Mouse (Mus musculus): ENCODE data around the gene Grm4.
A peak's percentile ranks its signal among the peaks of the same experiment; 100 is the strongest.

Gene Grm4

GRCm38 (mm10) chr17:27521303-27521702 is at the start of gene Grm4:
Gene Grm4 (minus strand): TSS chr17:27521403.
- no peak for DNase-seq (ENCODE audit: low read depth, low spot score)

GRCm38 (mm10) chr17:27568228-27568627 is 47.0 kb upstream of the Grm4 start:
- DNase-seq (ENCODE audit: low read depth, low spot score), result no peak

GRCm38 (mm10) chr17:27565942-27566267 is 44.7 kb upstream of the Grm4 start:
- DNase-seq (ENCODE audit: low read depth, low spot score), result no peak

GRCm38 (mm10) chr17:27565163-27565941 is 44.1 kb upstream of the Grm4 start, which contains the start of gene AI413582:
Gene AI413582 (minus strand): TSS chr17:27565756.
- DNase-seq (ENCODE audit: low read depth, low spot score), result peak; percentile 84

DNA sequence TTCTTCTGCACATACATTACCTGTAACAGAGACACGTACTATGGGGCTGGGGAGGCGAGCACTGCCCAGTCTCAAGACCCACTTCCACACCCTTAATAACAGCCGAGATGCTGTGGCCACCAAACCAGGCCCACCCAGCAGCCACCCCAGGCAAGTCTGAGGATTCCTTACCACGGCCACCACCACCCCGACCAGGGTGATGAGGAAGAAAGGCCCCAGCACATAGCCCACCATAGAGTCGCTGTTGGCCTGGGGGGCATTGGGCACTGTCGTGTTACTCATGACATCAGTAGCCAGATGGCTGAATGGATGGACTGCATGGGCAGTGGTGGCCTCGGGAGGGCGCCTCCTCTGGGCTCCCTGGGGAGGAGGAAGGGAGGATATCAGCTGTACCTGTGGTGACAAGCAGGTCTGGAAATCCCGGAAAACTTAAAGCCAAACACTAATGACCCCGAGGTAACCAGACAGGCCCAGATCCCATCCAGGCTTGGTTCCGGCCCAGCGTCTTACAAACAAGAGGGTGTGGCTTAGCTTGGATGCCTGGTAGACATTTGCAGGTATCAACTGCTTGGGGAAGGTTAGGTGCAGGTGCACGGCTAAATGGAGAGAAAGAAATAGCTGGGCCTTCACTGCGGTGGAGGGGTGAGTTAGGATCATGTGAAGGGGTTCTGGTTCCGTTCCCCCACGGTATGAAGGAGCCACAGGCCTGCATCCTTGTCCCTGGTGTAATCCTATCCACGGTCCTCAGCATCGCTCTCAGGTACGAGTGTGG is 43.4 kb upstream of the Grm4 start:
- no peak for DNase-seq (ENCODE audit: low read depth, low spot score)

DNA sequence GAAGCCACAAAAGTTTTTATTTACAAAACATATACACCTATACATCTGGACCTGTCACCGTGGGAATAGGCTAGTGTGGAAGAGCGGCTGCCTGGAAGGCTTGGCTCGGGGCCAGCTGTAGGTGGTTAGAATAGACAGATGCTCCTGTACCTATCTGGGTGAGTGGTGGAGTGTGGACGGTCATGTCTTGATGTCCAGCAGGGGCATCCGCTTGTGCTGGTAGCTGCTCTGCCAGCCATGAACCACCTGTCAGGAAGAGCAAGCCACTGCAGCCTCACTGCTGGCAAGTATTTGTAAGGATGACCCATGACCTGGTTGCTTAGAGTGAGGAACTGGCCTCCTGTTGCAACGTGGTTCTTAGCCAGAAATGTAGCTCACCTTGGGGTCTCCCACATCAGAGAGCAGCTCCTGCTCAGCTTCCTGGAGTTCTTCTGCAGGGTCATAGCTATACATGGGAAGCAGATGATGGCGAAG is 42.6 kb upstream of the Grm4 start:
- DNase-seq (ENCODE audit: low read depth, low spot score), result no peak

DNA sequence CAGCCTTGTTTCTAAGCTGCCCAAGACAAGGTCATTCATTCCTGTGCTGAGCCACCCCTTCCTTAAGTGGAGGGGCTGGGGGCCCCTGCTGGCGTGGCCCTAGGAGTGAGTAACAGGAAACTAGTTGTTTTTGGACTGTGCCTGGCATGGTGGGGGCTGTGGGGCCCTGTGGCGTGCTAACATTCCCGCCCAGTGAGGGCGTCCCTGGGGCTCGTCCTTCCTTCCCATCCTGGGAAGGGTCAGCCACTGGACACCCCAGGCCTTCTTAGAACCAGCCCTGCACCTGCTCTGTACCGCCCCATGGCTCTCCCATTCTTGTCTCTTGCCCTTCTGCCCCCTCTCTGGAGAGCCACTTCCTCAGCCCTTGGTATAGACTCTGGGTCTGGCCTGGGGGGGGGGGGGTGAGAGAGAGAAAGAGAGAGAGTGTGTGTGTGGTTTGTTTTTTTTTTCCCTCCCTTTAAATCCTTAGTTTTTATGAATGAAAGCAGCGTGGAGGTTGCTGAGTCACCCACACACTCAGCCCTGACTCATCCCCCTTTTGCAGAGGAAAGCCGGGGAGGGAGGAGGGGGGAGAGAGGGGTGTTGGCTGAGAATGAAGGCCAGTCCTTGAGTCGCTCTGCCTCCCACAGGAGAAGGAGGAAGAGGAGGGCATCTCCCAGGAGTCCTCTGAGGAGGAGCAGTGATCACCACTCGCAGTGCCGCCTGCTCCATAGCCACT is 40.8 kb upstream of the Grm4 start:
- DNase-seq (ENCODE audit: low read depth, low spot score), result no peak

DNA sequence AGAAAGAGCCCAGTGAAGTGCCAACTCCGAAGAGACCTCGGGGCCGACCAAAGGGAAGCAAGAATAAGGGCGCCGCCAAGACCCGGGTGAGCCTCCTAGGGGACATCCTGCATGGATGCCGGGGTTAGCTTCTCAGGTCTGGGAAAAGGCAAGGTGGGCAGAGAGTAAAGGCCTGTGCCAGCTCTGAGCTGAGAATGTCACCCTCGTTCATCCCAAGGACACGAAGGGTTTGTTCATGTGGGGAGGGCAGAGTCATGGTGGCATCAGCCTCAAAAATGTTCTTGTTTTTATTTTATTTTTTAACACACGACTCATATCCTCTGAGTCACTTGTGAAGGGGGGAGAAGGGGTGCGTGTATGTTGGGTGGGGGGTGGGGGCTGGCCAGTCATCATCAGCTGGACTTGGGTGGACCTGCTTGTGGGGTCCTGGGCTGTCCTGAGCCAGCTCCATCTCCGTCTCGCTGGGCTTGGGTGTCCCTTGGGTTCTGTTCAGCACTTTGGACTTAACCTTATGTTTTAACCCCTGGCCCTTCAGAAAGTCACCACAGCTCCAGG is 39.8 kb upstream of the Grm4 start:
- DNase-seq (ENCODE audit: low read depth, low spot score), result no peak

DNA sequence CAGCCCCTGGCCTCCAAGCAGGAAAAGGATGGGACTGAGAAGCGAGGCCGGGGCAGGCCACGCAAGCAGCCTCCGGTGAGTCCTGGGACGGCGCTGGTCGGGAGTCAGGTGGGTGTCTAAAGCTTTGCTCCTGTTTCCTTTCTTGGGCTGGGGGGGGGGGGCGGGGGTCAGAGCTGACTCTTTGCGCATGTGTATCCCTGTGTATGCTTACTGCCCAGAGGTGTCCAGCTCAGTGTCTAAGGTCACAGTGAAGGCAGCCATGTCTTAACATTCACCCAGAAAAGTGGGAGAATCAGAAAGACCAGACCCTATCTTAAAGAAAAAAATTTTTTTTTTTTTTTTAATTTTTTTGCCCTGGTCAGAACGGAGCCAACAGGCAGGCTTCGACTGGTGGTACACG is 38.4 kb upstream of the Grm4 start:
- no peak for DNase-seq (ENCODE audit: low read depth, low spot score)

DNA sequence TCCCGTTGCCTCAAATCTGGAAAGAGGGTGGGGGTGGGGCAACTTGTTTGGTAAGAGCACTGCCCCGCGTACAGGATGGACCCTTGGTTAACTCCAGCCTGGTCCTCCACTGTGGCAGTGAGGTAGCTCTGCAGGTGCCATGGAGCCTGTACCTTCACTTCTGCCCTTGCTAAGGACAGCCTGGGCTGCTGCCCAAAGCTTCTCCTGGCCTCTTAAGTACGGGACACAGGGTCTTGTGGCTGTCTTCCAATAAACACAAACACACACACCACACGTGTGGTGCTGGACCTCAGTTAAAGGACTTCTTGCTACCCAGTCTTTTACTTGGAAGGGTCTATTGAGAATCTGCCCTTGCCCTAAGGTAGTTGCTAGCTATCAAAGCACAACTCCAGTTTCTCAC is 37.6 kb upstream of the Grm4 start:
- no peak for DNase-seq (ENCODE audit: low read depth, low spot score)

GRCm38 (mm10) chr17:27557927-27558661 is 36.9 kb upstream of the Grm4 start:
- no peak for DNase-seq (ENCODE audit: low read depth, low spot score)

- DNase-seq (ENCODE audit: low read depth, low spot score), result no peak
These were observed 36.2 kb upstream of the Grm4 start for GRCm38 (mm10) chr17:27557181-27557926.

DNA sequence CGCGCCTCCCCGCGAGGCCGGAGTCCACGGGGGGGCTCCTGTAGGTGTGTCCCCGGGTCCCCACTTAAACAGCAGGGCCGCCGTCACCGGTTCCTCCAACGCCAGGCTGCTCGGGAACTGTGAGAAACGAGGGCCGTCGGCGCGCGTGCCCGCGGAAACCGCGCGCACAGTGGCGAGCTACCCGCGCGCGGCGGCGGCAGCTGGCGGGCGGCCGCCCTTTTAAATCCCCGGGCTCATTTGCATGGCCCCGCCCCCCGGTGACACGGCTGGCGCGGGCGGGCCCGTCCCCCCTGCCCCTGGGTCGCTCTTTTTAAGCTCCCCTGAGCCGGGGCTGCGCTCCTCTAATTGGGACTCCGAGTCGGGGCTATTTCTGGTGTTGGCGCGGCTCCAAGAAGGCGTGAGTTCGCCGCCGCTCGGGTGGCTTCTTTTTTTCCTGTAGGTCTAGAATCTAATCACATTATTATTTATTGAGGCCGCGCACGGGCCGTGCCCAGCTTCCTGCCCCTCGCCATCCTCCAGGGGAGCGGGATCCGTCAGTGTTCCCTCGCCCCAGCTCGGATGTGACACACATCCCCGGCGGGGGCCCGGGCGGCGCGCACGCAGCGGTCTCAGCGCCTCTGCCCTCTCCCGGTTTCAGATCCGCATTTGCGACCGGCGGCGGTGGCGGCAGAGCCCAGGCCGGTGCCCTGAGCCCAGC is 35.3 kb upstream of the Grm4 start, which contains the start of gene Hmga1:
Hmga1 (plus strand) TSS at position 183 of the 697 bp plus-strand sequence.
- DNase-seq (ENCODE audit: low read depth, low spot score), result peak; percentile 66

- peak; percentile 40 for DNase-seq (ENCODE audit: low read depth, low spot score)
These were observed 34.4 kb upstream of the Grm4 start for GRCm38 (mm10) chr17:27555512-27556172.

- no peak for DNase-seq (ENCODE audit: low read depth, low spot score)
These were observed 33.9 kb upstream of the Grm4 start for GRCm38 (mm10) chr17:27555075-27555511.

- no peak for DNase-seq (ENCODE audit: low read depth, low spot score)
These were observed 33.1 kb upstream of the Grm4 start for GRCm38 (mm10) chr17:27554062-27554960.

DNA sequence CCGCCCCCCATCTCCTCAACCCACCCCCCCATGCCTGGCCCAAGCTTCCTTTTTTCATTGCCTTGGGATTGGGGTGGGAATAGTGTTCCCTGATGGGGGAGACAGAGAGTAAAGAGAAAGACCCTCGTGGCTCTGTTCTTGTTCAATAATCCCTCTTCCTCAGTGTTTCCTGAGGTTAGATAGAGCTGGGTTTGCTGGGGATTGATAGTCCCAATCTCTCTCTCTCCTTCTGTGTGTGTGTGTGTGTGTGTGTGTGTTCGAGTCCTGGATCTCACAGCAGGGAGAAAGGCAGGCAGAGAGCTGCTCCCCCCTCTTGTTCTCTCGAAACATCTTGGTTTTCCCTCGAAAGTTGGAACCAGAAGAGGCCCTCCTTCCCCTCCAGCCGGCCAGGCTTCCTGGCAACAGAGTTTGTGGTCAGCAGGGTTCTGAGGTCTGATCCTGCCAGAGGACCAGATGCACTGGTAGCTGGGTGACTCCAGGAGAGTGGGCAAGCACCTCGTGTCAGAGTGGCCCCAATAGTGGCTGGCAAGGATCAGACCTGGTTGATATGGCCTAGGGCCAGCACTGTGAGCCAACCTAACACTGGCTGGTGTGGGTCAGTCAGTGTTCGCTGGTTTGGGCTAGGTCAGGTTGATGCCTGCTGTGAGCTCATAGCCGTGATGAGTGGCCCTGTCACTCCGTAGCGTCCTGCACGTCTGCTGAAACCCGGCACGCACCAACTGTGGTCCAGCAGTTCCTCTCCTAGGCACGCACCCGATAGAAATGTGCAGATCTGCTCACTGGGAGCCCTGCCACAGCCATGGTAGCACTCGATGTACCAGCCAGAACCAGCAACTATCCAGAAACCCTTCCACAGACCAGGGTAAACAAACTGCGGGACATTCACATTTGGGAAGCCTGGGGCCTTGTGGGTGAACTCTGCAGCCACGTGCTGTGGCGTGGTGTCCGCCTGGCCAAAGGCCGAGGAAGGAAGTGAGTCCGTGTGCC is 31.3 kb upstream of the Grm4 start:
- no peak for DNase-seq (ENCODE audit: low read depth, low spot score)
